Mouse (Mus musculus): ENCODE measurements around the gene Hmga1b.
"Not testable (repeated sequence)": the region's sequence is repeated elsewhere in the genome, so short reads cannot be mapped to it uniquely, and the experiment has no call there.

Hmga1b gene

GRCm38 (mm10) chr11:120784064-120784791 lies 21.6 kb downstream of the Hmga1b start, which contains the start of the genes Rfng and Gps1:
TSS of gene Rfng (minus strand) at chr11:120784207.
TSS of gene Gps1 (plus strand) at chr11:120784272.
- DNase-seq = peak; percentile 85 to 89

DNA sequence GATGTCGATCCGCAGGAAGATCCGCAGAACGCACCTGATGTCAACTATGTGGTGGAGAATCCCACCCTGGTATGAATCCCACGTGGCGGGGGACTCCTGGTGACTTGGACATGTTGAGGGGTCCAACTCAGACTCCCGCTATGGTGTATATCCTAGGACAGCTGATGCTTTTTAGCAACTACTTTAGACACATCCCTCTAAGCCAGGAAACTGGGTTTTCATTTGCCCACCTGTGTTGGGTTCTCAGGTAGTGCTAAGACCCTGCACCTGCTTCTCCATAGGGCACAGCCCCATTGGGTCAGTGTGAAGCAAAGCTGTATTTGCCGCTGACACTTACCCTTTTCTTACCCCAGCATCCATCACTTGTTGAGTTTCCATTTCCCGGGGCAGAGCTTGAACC lies 22.6 kb downstream of the Hmga1b start:
- DNase-seq = no peak

DNA sequence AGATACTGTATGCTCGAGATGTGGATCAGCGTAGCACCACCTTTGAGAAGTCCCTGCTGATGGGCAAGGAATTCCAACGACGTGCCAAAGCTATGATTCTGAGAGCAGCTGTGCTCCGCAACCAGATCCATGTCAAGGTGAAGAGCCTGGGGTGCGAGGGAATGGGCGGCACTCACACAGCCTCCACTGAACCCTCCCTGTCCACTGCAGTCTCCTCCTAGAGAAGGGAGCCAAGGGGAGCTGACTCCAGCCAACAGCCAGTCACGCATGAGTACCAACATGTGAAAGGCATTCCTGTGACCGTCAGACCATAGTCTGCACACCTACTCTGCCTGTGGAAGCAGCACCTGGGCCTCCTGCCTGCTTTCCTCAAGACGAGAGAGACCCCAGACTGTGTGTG lies 25.9 kb downstream of the Hmga1b start:
- DNase-seq = not testable (repeated sequence)

DNA sequence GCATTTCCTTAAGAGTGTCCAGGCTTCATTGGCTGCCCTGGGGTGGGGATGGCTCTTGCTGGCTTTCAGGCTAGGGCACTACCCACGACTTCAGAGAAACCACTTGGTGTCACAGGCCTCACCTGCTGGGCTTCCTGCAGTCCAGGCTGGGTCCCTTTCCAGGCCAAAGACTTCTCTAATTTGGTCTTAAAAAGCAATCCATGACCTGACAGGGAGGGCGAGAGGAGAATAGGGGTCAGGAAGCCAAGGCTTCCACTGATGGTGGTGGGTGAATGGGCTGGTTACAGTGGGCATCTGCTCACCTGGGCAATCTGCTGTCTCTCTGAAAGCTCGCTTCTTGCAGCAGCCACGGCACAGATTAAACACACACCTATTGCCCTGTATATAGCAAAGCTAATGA lies 26.8 kb downstream of the Hmga1b start:
- DNase-seq = no peak

- no peak for DNase-seq
These were observed 27.2 kb downstream of the Hmga1b start for GRCm38 (mm10) chr11:120789810-120790209.

- DNase-seq = no peak
These were observed 30.1 kb downstream of the Hmga1b start for GRCm38 (mm10) chr11:120792652-120793051.

- peak; percentile 96 to 99 for DNase-seq
These were observed 33.4 kb downstream of the Hmga1b start, which contains the start of gene Dus1l for GRCm38 (mm10) chr11:120795756-120796613. TSS of gene Dus1l (minus strand) at chr11:120796403.

- DNase-seq = no peak
These were observed 34.0 kb downstream of the Hmga1b start for GRCm38 (mm10) chr11:120796614-120796946.

GRCm38 (mm10) chr11:120798244-120798643 lies 35.6 kb downstream of the Hmga1b start:
- DNase-seq = no peak

- no peak for DNase-seq
These were observed 36.8 kb downstream of the Hmga1b start for GRCm38 (mm10) chr11:120799316-120799890.

DNA sequence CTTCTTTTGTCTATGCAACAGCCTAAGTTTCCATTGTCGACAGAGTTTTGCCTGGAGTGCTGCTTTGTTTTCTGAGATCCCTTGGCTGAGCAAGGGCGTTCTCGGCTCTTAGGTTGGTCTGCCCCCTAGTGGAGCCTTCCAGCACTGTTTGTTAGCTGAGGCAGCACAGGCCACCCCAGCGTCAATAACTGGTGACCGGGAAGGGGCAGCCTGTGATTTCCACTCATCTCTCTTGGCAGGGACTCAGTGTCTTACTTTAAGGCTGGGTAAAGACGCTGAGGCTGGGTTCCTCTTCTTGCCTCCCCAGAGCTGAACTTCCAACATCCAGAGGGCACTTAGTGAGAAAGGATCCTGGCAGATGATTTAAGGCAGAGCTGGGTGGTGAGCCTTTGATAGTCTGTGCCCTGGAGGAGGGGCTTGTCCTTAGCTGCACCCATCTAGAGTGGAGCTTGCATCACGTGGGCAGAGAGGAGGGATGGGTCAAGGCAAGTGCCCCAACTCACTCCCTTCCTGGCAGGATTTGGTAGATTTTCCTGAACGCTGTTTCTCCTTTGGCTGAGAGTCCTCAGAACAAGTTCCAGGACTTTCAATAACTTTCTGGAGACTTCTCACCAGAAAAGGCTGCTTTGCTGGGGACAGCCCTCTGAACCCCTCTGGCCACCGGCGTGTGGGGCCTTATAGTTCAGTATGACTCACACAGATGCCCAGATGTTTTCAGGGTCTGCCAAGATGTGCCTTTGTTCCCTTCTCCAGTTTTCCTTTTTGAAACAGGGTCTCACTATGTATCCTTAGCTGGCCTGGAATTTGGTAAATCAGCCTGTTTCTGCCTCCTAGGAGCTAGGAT lies 37.7 kb downstream of the Hmga1b start:
- DNase-seq = peak; percentile 89

DNA sequence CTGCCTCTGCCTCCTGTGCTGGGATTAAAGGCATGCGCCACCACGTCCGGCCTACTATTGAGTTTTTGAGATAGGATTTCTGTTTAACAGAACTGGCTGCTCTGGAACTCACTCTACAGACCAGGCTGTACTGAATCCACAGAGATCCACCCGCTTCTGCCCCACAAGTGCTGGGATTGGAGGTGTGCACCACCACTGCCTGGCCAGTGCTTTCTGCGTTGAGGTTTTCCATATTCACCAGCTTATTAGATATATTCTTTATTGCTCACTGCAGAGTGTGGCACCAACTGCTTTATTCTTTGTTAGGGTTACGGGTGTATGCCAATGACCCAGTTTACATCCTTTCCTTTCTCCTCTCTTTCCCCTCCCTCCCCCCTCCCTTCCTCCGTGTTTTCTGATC lies 41.7 kb downstream of the Hmga1b start:
- DNase-seq = no peak

DNA sequence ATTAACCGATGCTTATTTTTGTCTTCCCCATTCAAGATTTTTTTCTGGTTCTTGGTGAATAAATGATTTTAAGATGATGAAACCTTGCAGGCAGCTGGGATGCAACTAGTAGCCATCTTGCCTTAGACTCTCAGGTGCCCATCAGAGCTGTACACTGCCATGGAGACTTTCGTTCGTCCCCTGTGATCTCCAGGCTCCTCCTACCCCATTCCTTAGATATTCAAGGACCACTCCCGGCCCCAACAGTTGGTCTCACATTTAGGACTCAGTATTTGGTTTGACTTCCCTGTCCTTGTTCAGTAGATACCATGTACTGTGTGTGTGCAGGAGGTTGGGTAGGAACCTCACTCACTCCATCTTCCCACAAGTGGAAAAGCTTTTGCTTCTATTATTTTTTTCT lies 42.2 kb downstream of the Hmga1b start:
- no peak for DNase-seq

DNA sequence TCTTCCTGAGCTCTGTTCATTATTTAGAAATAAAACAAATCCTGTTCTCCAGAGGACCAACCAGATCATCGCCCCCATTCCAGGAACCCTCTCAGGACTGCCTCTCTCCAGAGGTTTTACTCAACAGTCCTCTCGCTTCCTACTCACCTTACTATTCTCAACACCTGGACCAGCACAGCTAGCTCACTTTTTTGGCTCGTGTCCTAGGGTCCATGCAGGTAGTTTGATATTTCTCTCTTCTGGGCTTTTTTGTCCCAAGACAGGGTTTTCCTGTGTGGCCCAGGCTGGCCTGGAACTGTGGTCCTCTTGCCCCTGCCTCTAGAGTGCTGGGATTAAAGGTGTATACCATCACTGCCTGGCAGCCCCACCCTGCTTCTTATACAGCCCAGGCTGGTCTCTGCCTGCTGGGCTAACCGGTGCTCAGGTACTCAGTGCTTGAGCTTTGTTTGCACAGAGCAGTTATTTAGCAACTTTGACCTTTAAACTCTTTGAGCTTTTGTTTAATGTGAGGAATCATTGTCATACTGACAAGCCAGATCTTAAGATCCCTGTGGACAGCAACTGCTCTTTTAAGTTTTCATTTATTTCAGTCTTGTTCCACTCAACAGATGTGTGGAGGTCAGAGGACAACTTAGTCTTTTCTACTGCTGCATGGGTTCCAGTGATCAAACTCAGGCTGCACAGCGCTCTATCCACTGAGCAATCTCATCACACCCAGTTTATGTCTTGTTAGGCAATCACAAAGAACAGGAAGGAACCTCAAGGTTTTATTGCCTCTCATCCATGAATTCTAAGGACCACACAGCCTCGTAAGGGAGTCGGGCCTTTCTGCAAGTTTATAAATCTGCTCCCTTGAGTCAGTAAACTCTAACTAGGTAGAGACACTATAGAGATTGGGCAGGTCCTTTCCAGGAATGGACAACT lies 43.0 kb downstream of the Hmga1b start:
- DNase-seq = no peak

DNA sequence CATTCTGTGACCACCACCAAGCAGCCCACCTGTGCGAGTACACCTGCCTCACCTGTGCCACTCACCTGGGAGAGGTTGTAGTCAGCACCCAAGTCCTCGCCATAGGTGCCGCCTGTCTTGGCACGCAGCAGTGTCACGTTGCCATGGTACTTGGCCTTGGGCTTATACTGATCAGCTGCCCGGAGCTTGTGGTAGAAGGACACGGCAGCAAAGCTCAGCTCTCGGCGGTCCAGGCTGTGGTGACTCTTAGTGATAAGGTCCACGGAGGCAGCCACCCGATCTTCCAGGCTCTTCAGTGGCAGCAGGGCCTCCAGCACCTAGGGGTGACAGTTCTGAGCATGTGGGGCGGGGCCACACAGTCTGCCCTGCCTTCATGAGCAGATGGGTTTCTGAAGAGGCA lies 45.4 kb downstream of the Hmga1b start:
- no peak for DNase-seq

DNA sequence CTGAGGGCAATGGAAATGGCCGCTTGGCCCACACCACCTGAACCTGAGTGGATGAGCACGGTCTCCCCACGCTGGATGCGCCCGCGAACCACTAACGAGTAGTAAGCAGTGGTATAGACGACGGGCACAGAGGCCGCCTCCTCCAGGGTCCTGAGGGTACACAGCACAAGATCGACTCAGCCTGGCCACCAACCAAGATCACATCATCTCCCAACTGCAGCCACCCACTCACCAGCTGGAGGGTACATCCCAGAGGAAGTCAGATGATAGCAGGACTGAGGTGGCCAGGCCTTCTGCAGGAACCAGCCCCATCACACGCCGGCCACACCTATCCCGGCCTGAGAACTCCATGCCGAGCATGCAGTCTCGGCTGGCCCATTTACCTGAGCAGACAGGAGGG lies 49.5 kb downstream of the Hmga1b start:
- DNase-seq = no peak
